Mouse (Mus musculus) midbrain, embryonic 13.5 days (tissue): ENCODE results near the gene Gnas. TPM values are rescaled to one million over a fixed set of nuclear protein-coding genes. Genes with fewer than 3 reads are reported as not detected.
"Not testable (repeated sequence)": the region's sequence is repeated elsewhere in the genome, so short reads cannot be mapped to it uniquely, and the experiment has no call there.

ENCODE experiments used
- ATAC-seq: fragments of 200-750 bp; cut with Nextera tagmentation; 2 replicates; pipeline ENCODE4 v1.8.0; 2017; ENCODE audit warnings: mild to moderate bottlenecking, moderate TSS enrichment, moderate library complexity
- H3K27ac ChIP-seq: fragments of 300-500 bp; sonication (generic); 2 replicates; pipeline ENCODE4 v1.5.1; 2015; ENCODE audit warnings: inconsistent platforms, mild to moderate bottlenecking, moderate library complexity
- H3K27me3 ChIP-seq: fragments of 300-500 bp; sonication (generic); 2 replicates; pipeline ENCODE4 v1.6.1; 2015; ENCODE audit warnings: mild to moderate bottlenecking, inconsistent platforms
- H3K36me3 ChIP-seq: fragments of 300-500 bp; sonication (generic); 2 replicates; pipeline ENCODE4 v1.6.1; 2015; ENCODE audit warnings: mild to moderate bottlenecking, inconsistent platforms
- H3K4me1 ChIP-seq: fragments of 300-500 bp; sonication (generic); replicated peaks from 2 replicates; pipeline ENCODE4 v1.6.1; 2015; ENCODE audit warnings: inconsistent platforms
- H3K4me2 ChIP-seq: fragments of 300-500 bp; sonication (generic); replicated peaks from 2 replicates; pipeline ENCODE4 v1.6.1; 2015; ENCODE audit warnings: moderate library complexity, mild to moderate bottlenecking, inconsistent platforms
- H3K4me3 ChIP-seq: fragments of 300-500 bp; sonication (generic); replicated peaks from 2 replicates; pipeline ENCODE4 v1.5.1; 2015; ENCODE audit warnings: mild to moderate bottlenecking, inconsistent platforms
- H3K9ac ChIP-seq: fragments of 300-500 bp; sonication (generic); replicated peaks from 2 replicates; pipeline ENCODE4 v1.6.1; 2015; ENCODE audit warnings: mild to moderate bottlenecking, inconsistent platforms
- H3K9me3 ChIP-seq: fragments of 300-500 bp; sonication (generic); 2 replicates; pipeline ENCODE4 v1.6.1; 2016; ENCODE audit warnings: mild to moderate bottlenecking, inconsistent platforms
- WGBS: fragments of 180-500 bp; shearing (Covaris S2); methylation state at CpG from one replicate; pipeline ENCODE4 v1.1.7; 2015; 5-methylcytosine and 5-hydroxymethylcytosine counted together
- polyA plus RNA-seq: library from polyadenylated mRNA; unstranded; fragments of >200 nt; fragmentation: Nextera tagmentation; extraction: Ambion mirVana; gene quantifications from 2 replicates; pipeline ENCODE4 v1.2.1, GENCODE M21; 2015

The Gnas gene
- polyA plus RNA-seq, 1 experiment from 2014 or later = 1,205 TPM

DNA sequence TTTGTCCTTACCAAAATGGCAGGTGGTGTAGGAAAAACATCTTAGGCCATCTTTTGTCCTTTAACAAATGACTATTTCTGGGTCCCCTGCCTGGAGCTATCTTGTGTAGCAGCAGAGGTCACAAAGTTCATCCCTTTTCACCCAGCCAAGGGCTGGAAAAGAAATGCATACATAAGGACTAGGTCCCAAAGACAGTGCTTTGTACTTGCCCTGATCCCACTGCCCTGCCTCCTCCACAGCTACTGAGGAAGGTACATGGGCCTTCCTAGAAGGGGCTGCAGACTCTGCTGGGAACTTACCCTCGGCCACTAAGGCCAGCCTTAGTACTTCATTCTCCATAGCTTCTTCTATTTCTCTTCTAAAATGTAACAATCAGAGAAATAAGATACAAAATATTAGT, 27.5 kb downstream of the Gnas start:
- peak; percentile 54; the same call in 1 of the 2 replicates for ATAC-seq
- no peaks in the 10 kb centered on the region for H3K9me3 ChIP-seq
- H3K36me3 ChIP-seq = no peaks in the 10 kb centered on the region
- H3K4me1 ChIP-seq = peaks cover 3% of the 10 kb centered on the region; the same call in 1 of the 2 replicates
- no peak overlapping the region for H3K27ac ChIP-seq
- no peak overlapping the region for H3K9ac ChIP-seq
- 50% methylated on average over 1 of the region's 1 CpGs for WGBS
- no peaks in the 10 kb centered on the region for H3K27me3 ChIP-seq
- H3K4me2 ChIP-seq = no peak overlapping the region
- no peak overlapping the region for H3K4me3 ChIP-seq

DNA sequence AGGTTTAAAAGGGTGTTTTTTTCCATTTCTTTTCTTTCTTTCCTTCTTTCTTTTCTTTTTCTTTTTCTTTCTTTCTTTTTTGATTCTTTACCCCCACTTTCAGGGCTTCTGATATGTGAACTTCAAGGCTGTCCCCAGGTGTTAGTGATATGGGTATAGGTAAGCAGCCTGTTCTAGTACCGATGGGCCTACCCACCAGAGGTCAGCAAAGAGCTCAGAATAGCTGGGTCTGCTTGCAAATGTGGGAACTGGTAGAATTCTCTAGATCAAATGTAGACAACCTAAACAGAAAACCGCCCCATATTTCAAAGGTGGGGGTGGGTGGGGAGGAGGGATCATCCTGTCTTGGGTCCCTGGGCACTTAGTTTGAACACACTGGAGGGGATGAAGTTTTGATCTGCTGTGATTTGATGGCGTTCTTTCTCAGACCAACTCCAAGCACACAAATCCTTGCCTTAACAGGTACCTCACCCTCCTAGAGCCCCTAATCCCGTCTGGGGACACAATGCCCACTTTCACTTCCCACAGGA, 28.1 kb downstream of the Gnas start:
- Histone ChIP-seq H3K9ac (no peak overlapping the region), H3K4me1 (peaks cover 3% of the 10 kb centered on the region; the same call in 1 of the 2 replicates), H3K4me2 (no peak overlapping the region), H3K27ac (no peak overlapping the region), H3K9me3 (no peaks in the 10 kb centered on the region), H3K27me3 (no peaks in the 10 kb centered on the region), H3K4me3 (no peak overlapping the region), H3K36me3 (no peaks in the 10 kb centered on the region)
- WGBS = 31% methylated on average over 4 of the region's 4 CpGs
- ATAC-seq = peak; percentile 79

DNA sequence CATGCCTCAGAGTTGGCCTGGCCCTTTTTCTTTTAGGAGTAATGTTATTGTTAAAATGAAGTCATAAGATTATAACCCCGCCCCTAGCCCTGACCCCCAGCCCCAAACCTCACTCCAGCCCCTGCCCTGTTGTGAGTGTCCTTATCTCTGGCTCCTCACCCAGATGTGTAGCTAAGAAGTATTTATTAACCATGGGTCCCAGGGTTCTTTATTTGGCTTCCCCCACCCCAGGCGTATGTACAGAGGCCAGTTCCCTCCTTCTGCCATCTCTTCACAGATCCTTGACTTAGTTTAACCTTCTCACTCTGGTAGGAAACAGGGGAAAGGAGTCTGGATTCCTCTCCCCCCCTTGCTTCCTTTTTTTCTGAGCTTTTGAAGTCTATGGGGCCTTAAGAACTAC, 28.5 kb downstream of the Gnas start:
- Histone ChIP-seq H3K27ac (no peak overlapping the region), H3K4me3 (no peak overlapping the region), H3K4me1 (peaks cover 3% of the 10 kb centered on the region; the same call in 1 of the 2 replicates), H3K4me2 (no peak overlapping the region), H3K27me3 (no peaks in the 10 kb centered on the region), H3K9ac (no peak overlapping the region), H3K9me3 (no peaks in the 10 kb centered on the region), H3K36me3 (no peaks in the 10 kb centered on the region)
- peak; percentile 5; the same call in 1 of the 2 replicates for ATAC-seq
- 77% methylated on average over 2 of the region's 2 CpGs for WGBS

DNA sequence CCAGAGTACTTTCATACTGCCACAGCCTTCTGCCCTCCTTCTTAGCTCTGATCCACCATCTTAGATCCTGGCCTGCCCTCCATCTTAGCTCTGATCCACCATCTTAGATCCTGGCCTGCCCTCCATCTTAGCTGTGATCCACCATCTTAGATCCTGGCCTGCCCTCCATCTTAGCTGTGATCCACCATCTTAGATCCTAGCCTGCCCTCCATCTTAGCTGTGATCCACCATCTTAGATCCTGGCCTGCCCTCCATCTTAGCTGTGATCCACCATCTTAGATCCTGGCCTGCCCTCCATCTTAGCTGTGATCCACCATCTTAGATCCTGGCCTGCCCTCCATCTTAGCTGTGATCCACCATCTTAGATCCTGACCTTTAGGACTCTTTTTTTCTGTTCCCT, 31.3 kb downstream of the Gnas start:
- ATAC-seq, H3K36me3 ChIP-seq, H3K27ac ChIP-seq, H3K9me3 ChIP-seq, H3K4me1 ChIP-seq, H3K9ac ChIP-seq, H3K4me3 ChIP-seq, H3K4me2 ChIP-seq, H3K27me3 ChIP-seq: not testable (repeated sequence)

DNA sequence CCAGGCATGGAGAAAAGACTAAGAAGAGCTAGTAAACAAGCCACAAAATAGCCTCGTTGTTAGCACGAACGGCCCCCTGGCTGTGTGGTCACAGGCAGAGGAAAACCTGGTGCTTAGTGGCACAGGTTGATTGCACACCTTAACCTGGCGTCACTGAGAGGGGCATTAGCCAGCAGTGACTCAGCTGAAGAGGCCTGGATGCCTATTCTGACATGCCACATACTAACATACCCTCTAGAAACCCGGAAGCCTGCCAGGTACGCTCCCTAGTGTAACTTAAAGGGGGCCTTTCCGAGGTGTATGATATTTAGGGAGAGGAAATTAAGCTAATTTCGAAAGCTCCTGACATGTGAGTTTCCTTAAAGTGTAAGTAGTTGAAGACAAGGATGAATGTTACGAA, 32.5 kb downstream of the Gnas start:
- no peak for ATAC-seq
- no peaks in the 10 kb centered on the region for H3K27me3 ChIP-seq
- no peaks in the 10 kb centered on the region for H3K9me3 ChIP-seq
- WGBS = 91% methylated on average over 9 of the region's 9 CpGs
- no peak overlapping the region for H3K9ac ChIP-seq
- H3K36me3 ChIP-seq = no peaks in the 10 kb centered on the region
- H3K27ac ChIP-seq = no peak overlapping the region
- H3K4me1 ChIP-seq = no peaks in the 10 kb centered on the region
- no peak overlapping the region for H3K4me3 ChIP-seq
- H3K4me2 ChIP-seq = no peak overlapping the region

DNA sequence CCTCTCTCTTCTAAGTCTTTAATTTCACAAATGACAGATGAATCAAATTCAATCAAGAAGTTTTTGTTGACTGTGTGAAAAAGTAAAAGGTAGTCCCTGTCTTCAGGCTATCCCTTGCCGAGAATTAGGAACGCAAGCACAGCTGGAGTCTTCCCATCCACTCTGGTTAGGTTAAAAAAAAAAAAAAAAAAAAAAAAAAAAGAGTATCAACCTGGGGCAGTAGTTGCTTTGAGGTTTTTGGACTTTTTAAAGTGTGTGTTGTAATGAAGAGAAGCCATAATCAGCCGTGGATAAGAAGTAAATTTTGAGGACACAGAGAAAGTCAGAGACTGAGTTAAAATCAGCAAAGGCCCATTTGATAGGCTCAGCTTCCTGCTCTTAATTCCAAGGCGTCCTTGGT, 41.9 kb downstream of the Gnas start:
- whole genome bisulfite sequencing = 66% methylated on average over 4 of the region's 4 CpGs
- Histone ChIP-seq H3K4me2 (peak overlapping the region; percentile 68; the same call in 1 of the 2 replicates), H3K36me3 (no peaks in the 10 kb centered on the region), H3K27me3 (peaks cover 2% of the 10 kb centered on the region; the same call in 1 of the 2 replicates), H3K4me3 (no peak overlapping the region), H3K9me3 (no peaks in the 10 kb centered on the region), H3K27ac (no peak overlapping the region), H3K4me1 (peaks cover 19% of the 10 kb centered on the region), H3K9ac (no peak overlapping the region)
- ATAC-seq = no peak

DNA sequence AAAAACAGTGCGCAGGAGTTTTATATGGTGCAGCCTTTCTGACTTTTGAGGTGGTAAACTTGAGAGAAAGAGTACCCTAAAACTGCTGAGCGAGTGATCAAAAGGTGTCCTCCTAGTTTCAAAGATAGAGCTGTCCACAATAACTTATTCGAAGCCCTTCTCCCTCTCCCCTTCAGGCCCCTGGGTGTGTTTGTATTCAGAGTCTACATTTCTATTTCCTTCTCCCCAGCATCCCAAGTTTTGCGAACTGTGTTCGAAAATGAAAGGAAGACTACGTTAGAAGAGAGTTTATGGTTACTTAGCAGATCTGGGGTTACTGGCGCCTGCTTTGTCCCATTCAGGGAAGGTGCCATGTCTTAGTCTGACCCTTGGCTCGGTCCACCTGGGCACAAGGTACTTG, 42.4 kb downstream of the Gnas start:
- Histone ChIP-seq H3K9me3 (no peaks in the 10 kb centered on the region), H3K27ac (no peak overlapping the region), H3K4me2 (peak overlapping the region; percentile 68), H3K4me1 (peaks cover 22% of the 10 kb centered on the region), H3K9ac (0 out of 2 replicates have a peak overlapping the region, but pooled peaks have one; percentile 61), H3K27me3 (peaks cover 2% of the 10 kb centered on the region; the same call in 1 of the 2 replicates), H3K4me3 (peak overlapping the region; percentile 96), H3K36me3 (no peaks in the 10 kb centered on the region)
- WGBS = 65% methylated on average over 8 of the region's 8 CpGs
- no peak for ATAC-seq

DNA sequence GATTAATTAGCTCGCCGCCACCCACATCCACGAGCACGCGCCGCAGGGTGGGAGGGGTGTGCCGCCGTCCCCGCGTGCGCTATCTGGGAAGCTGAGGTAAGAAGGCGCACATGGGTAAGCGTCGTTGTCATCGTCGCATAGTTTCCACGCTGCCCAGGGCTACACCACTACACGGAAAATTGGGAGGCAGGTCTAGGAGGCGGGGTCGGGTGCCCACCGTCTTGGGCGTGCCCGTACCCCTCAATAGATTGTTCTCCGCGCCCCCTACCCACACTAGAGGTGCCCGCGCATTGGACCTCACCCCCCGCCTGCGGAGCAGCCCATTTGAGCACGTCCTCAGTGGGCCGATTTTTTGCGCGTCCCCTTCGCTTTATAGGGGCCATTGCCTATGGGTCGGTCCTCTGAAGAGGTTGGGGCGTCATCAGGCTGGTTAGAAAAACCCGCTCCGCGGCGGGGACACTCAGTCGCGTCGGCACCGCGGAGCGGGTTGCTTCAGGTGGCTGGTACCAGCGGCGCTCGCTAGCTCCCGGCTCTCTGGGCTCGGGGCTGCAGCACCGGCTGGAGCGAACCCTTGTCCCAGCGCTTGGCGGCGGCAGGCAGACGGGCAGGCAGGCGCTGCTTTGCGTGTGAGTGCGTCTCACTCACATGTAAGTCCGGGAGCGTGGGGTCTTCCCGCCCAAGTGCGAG, 43.3 kb downstream of the Gnas start:
- peak; percentile 61 for ATAC-seq
- H3K9ac ChIP-seq = peak overlapping the region; percentile 61
- no peak overlapping the region; the same call in 1 of the 2 replicates for H3K27ac ChIP-seq
- no peaks in the 10 kb centered on the region for H3K36me3 ChIP-seq
- H3K4me3 ChIP-seq = peak overlapping the region; percentile 96
- peak overlapping the region; percentile 68 for H3K4me2 ChIP-seq
- WGBS = 55% methylated on average over 64 of the region's 64 CpGs
- no peaks in the 10 kb centered on the region for H3K9me3 ChIP-seq
- peaks cover 2% of the 10 kb centered on the region; the same call in 1 of the 2 replicates for H3K27me3 ChIP-seq
- H3K4me1 ChIP-seq = peaks cover 31% of the 10 kb centered on the region

DNA sequence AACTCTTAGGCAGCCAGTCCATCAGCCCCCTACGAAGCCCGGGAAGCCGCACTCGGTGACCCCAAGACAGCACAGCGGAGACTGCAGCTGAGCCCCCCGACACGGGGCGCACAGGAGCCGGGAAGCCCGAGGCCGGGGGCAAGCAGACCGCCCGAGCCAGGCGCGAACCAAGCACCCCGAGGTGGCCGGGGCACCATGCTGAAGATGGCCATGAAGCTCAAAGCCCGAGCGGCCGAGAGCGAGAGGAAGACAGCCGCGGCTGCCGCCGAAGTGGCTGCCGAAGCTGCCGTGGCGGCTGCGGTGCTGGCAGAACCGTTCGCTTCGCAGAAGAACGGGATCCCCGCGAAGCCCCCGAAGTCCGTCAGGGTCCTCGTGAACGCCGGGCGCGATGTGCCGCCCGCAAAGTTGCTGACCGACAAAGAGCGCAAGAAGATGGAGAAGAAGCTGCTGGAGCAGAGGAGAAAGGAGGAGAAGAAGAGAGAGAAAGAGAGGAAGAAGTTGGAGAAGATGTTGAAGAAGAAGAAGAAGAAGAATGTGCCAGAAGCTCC, 44.3 kb downstream of the Gnas start:
- 56% methylated on average over 46 of the region's 46 CpGs for WGBS
- Histone ChIP-seq H3K36me3 (no peaks in the 10 kb centered on the region), H3K27ac (peak overlapping the region; percentile 100; the same call in 1 of the 2 replicates), H3K4me1 (peaks cover 41% of the 10 kb centered on the region), H3K4me2 (peak overlapping the region; percentile 68), H3K27me3 (peaks cover 2% of the 10 kb centered on the region; the same call in 1 of the 2 replicates), H3K9me3 (no peaks in the 10 kb centered on the region), H3K9ac (peak overlapping the region; percentile 100), H3K4me3 (peak overlapping the region; percentile 96)
- no peak for ATAC-seq

DNA sequence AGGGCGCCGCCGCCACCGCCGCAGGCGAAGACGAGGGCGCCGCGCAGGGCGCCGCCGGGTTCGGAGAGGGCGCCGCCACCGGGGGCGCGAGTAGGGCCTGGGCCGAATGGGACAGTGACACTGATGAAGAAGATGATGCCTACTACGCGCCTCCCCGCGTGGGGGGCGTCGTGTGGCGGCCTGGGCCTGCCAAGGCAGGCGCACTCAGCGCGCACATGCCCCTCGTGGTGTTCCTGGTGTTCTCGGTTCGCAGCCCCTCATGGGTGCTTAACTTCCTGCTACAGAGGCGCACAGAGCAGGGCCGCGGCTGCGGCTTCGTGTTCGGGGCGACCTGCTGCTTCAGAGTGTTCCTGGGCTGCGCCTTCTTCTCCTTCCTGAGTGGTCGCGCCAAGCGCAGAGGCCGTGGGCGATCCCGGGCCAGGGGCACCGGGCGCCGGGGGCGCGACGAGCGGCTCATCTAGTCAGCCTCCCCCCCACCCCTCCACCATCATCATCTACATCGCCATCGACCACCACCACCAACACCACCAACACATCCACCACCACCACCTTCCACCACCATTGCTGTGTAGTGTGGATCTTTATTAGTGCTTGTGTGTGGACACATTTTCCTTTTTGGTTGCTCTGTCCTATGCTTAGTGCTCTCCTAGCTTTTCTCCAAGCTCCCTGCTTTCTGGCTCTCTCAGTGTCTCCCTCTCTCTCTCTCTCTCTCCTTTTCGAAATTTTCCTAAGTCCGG, 45.0 kb downstream of the Gnas start:
- peak overlapping the region; percentile 100 for H3K9ac ChIP-seq
- peaks cover 48% of the 10 kb centered on the region for H3K4me1 ChIP-seq
- ATAC-seq = peak; percentile 68

DNA sequence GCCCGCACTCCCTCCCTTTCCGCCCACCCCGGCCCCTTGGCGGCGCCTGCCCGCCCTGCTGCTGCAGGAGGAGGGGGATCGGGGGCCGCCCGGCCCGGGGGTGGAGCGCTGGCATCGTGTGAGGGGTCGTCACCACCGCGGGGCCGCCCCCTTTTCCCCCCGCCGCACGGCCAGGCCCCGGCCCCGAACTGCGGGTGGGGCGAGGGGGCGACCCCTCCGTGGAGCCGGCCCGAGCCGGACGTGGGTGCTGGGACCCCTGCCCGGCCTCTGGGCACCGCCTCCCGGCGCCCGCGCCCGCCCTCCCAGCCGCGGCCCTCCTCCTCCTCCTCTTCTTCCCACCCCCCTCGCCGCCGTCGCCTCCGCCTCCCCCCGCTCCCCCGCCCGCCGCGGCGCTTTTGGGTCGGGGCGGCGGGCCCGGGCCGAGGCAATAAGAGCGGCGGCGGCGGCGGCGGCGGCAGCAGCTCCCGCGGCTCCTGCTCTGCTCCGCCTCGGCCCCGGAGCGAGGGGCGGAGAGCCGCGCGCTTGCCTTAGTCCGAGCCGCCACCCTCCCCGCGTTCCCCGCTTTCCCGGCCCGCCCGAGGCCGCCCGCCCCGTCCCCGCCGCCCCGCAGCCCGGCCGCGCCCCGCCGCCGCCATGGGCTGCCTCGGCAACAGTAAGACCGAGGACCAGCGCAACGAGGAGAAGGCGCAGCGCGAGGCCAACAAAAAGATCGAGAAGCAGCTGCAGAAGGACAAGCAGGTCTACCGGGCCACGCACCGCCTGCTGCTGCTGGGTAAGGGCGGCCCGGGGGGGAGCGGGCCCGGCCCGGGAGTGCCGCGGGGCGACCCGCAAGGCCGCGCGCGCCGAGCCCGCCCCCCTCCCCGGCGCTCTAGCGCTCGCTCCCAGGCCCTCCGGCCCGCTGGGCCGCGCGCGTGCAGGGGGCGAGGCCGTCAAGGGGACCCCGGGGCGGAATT, 45.8 kb downstream of the Gnas start:
- ATAC-seq = peak; percentile 72
- WGBS = under 1% methylated on average over 75 of the region's 131 CpGs
- H3K9ac ChIP-seq = peak overlapping the region; percentile 100
- peaks cover 2% of the 10 kb centered on the region; the same call in 1 of the 2 replicates for H3K27me3 ChIP-seq
- H3K27ac ChIP-seq = peak overlapping the region; percentile 100
- H3K4me3 ChIP-seq = peak overlapping the region; percentile 96
- no peaks in the 10 kb centered on the region for H3K9me3 ChIP-seq
- H3K4me2 ChIP-seq = peak overlapping the region; percentile 68
- H3K4me1 ChIP-seq = peaks cover 56% of the 10 kb centered on the region
- no peaks in the 10 kb centered on the region for H3K36me3 ChIP-seq

More for the DNA sequence above, 45.0 kb downstream of the Gnas start:
- H3K36me3 ChIP-seq = no peaks in the 10 kb centered on the region
- H3K9me3 ChIP-seq = no peaks in the 10 kb centered on the region
- 40% methylated on average over 46 of the region's 58 CpGs for WGBS
- H3K4me2 ChIP-seq = peak overlapping the region; percentile 68
- H3K27me3 ChIP-seq = peaks cover 2% of the 10 kb centered on the region; the same call in 1 of the 2 replicates
- H3K27ac ChIP-seq = peak overlapping the region; percentile 100
- H3K4me3 ChIP-seq = peak overlapping the region; percentile 96
